Mouse (Mus musculus): Measurements from ENCODE around the gene Vipas39.
A peak's percentile ranks its signal among the peaks of the same experiment; 100 is the strongest.

The Vipas39 gene

GRCm38 (mm10) chr12:87253878-87254277 is 12.2 kb downstream of the Vipas39 start:
- H3K27me3 ChIP-seq (ENCODE audit: insufficient read depth, low read length) = no peaks in the 10 kb centered on the region
- no peak for TF ChIP-seq POU5F1 (IDR thresholded peaks at IDR 0.05; ENCODE audit: borderline replicate concordance, low read length)
- TF ChIP-seq CTCF (conservative IDR thresholded peaks at IDR 0.05; ENCODE audit: low read length) = no peak
- TF ChIP-seq NANOG (IDR thresholded peaks at IDR 0.05; ENCODE audit: borderline replicate concordance, low read length) = no peak
- no peaks in the 10 kb centered on the region for H3K9me3 ChIP-seq (ENCODE audit: low read length)
- H3K4me3 ChIP-seq (replicated peaks; ENCODE audit: low read length) = no peak overlapping the region
- H3K4me1 ChIP-seq (replicated peaks; ENCODE audit: low read depth, low read length) = peaks cover 15% of the 10 kb centered on the region
- peaks cover 92% of the 10 kb centered on the region for H3K36me3 ChIP-seq (ENCODE audit: insufficient read depth, low read length)

- Histone ChIP-seq H3K4me1 (replicated peaks; ENCODE audit: low read depth, low read length) (peaks cover 8% of the 10 kb centered on the region), H3K4me3 (replicated peaks; ENCODE audit: low read length) (no peak overlapping the region), H3K27me3 (ENCODE audit: insufficient read depth, low read length) (no peaks in the 10 kb centered on the region), H3K9me3 (ENCODE audit: low read length) (no peaks in the 10 kb centered on the region), H3K36me3 (ENCODE audit: insufficient read depth, low read length) (peaks cover 85% of the 10 kb centered on the region)
- no peak for TF ChIP-seq NANOG (IDR thresholded peaks at IDR 0.05; ENCODE audit: borderline replicate concordance, low read length)
- TF ChIP-seq CTCF (conservative IDR thresholded peaks at IDR 0.05; ENCODE audit: low read length) = no peak
- no peak for TF ChIP-seq POU5F1 (IDR thresholded peaks at IDR 0.05; ENCODE audit: borderline replicate concordance, low read length)
Observed at GRCm38 (mm10) chr12:87250161-87250560, 15.9 kb downstream of the Vipas39 start.

DNA sequence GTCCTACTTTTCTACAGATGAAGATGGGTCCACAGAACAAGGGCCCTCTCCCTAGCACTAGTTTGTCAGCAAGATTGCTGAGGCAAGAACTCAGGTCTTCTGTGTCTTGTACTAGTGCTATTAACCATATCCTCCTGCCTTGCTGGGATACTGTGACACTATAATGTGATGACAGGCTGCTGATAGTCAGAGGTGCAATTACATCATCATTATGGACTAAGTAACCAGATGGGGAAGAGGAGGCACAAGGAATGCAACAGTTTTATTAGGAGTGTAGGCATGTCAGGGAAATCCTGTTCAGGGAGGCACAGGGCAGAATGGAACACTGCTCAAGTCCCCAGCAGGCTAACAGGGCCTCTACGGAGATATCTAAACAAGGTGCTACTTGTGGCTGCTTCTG is 27.4 kb downstream of the Vipas39 start, which contains the start of gene Noxred1:
Gene Noxred1, minus strand, starts transcription at position 101 of the 400 bp plus-strand sequence.
- Histone ChIP-seq H3K4me1 (replicated peaks; ENCODE audit: low read depth, low read length) (no peaks in the 10 kb centered on the region), H3K4me3 (replicated peaks; ENCODE audit: low read length) (no peak within 1 kb of the TSS), H3K27me3 (ENCODE audit: insufficient read depth, low read length) (no peaks in the 10 kb centered on the region), H3K9me3 (ENCODE audit: low read length) (peaks cover 4% of the 10 kb centered on the region; the same call in 1 of the 2 replicates), H3K36me3 (ENCODE audit: insufficient read depth, low read length) (peaks cover 52% of the 10 kb centered on the region)
- TF ChIP-seq CTCF (conservative IDR thresholded peaks at IDR 0.05; ENCODE audit: low read length) (no peak), NANOG (IDR thresholded peaks at IDR 0.05; ENCODE audit: borderline replicate concordance, low read length) (no peak), POU5F1 (IDR thresholded peaks at IDR 0.05; ENCODE audit: borderline replicate concordance, low read length) (no peak)

DNA sequence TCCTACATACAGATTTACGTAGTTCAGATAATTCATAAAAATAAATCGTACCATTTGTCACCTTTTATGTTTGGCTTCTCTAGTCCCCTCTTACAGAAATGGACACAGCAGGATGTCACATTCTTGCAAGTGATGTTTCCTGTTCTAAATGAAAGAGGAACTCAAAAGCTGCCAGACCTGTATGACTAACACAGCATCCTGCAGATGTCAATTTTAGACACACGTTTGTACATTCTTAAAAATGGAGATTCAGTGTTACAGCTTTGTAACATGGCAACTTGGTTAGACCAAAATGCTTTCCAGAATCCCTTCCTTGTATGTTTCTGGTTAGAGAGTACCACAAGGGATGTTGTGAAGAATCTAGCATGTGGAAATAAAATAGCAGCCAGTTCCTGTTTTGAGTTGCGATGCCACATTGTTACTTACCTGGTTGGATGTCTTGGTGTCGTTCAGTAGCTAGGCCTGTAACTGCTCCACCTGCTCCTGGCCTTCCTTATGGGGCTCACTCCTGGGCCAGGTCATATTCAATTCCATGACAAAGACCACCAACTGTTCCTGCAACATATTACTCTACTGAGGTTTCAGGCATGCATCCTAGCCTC is 29.1 kb downstream of the Vipas39 start:
- H3K36me3 ChIP-seq (ENCODE audit: insufficient read depth, low read length) = peaks cover 38% of the 10 kb centered on the region
- no peaks in the 10 kb centered on the region for H3K27me3 ChIP-seq (ENCODE audit: insufficient read depth, low read length)
- TF ChIP-seq NANOG (IDR thresholded peaks at IDR 0.05; ENCODE audit: borderline replicate concordance, low read length) (no peak), CTCF (conservative IDR thresholded peaks at IDR 0.05; ENCODE audit: low read length) (no peak), POU5F1 (IDR thresholded peaks at IDR 0.05; ENCODE audit: borderline replicate concordance, low read length) (no peak)
- peaks cover 8% of the 10 kb centered on the region; the same call in 1 of the 2 replicates for H3K9me3 ChIP-seq (ENCODE audit: low read length)
- H3K4me1 ChIP-seq (replicated peaks; ENCODE audit: low read depth, low read length) = no peaks in the 10 kb centered on the region
- no peak overlapping the region for H3K4me3 ChIP-seq (replicated peaks; ENCODE audit: low read length)

GRCm38 (mm10) chr12:87230379-87230895 is 35.6 kb downstream of the Vipas39 start:
- no peak for TF ChIP-seq CTCF (conservative IDR thresholded peaks at IDR 0.05; ENCODE audit: low read length)
- no peak for TF ChIP-seq POU5F1 (IDR thresholded peaks at IDR 0.05; ENCODE audit: borderline replicate concordance, low read length)
- TF ChIP-seq NANOG (IDR thresholded peaks at IDR 0.05; ENCODE audit: borderline replicate concordance, low read length) = no peak

GRCm38 (mm10) chr12:87229633-87230032 is 36.4 kb downstream of the Vipas39 start:
- TF ChIP-seq POU5F1 (IDR thresholded peaks at IDR 0.05; ENCODE audit: borderline replicate concordance, low read length) = no peak
- peaks cover 4% of the 10 kb centered on the region; the same call in 1 of the 2 replicates for H3K9me3 ChIP-seq (ENCODE audit: low read length)

More at GRCm38 (mm10) chr12:87230379-87230895, 35.6 kb downstream of the Vipas39 start:
- Histone ChIP-seq H3K4me3 (replicated peaks; ENCODE audit: low read length) (no peak overlapping the region), H3K4me1 (replicated peaks; ENCODE audit: low read depth, low read length) (peaks cover 15% of the 10 kb centered on the region), H3K36me3 (ENCODE audit: insufficient read depth, low read length) (no peaks in the 10 kb centered on the region), H3K27me3 (ENCODE audit: insufficient read depth, low read length) (no peaks in the 10 kb centered on the region), H3K9me3 (ENCODE audit: low read length) (peaks cover 4% of the 10 kb centered on the region; the same call in 1 of the 2 replicates)

GRCm38 (mm10) chr12:87226801-87227200 is 39.3 kb downstream of the Vipas39 start:
- H3K27me3 ChIP-seq (ENCODE audit: insufficient read depth, low read length) = no peaks in the 10 kb centered on the region
- peaks cover 13% of the 10 kb centered on the region for H3K36me3 ChIP-seq (ENCODE audit: insufficient read depth, low read length)
- H3K4me1 ChIP-seq (replicated peaks; ENCODE audit: low read depth, low read length) = peaks cover 29% of the 10 kb centered on the region
- H3K9me3 ChIP-seq (ENCODE audit: low read length) = no peaks in the 10 kb centered on the region
- no peak overlapping the region for H3K4me3 ChIP-seq (replicated peaks; ENCODE audit: low read length)
- TF ChIP-seq NANOG (IDR thresholded peaks at IDR 0.05; ENCODE audit: borderline replicate concordance, low read length) (no peak), POU5F1 (IDR thresholded peaks at IDR 0.05; ENCODE audit: borderline replicate concordance, low read length) (no peak), CTCF (conservative IDR thresholded peaks at IDR 0.05; ENCODE audit: low read length) (peak; percentile 17; the same call in 1 of the 2 replicates)

More at GRCm38 (mm10) chr12:87229633-87230032, 36.4 kb downstream of the Vipas39 start:
- Histone ChIP-seq H3K27me3 (ENCODE audit: insufficient read depth, low read length) (no peaks in the 10 kb centered on the region), H3K36me3 (ENCODE audit: insufficient read depth, low read length) (no peaks in the 10 kb centered on the region), H3K4me3 (replicated peaks; ENCODE audit: low read length) (no peak overlapping the region), H3K4me1 (replicated peaks; ENCODE audit: low read depth, low read length) (peaks cover 22% of the 10 kb centered on the region)

- Histone ChIP-seq H3K27me3 (ENCODE audit: insufficient read depth, low read length) (no peaks in the 10 kb centered on the region), H3K4me3 (replicated peaks; ENCODE audit: low read length) (peak overlapping the region; percentile 82), H3K9me3 (ENCODE audit: low read length) (no peaks in the 10 kb centered on the region), H3K4me1 (replicated peaks; ENCODE audit: low read depth, low read length) (peaks cover 29% of the 10 kb centered on the region), H3K36me3 (ENCODE audit: insufficient read depth, low read length) (peaks cover 25% of the 10 kb centered on the region)
- TF ChIP-seq NANOG (IDR thresholded peaks at IDR 0.05; ENCODE audit: borderline replicate concordance, low read length) (no peak), CTCF (conservative IDR thresholded peaks at IDR 0.05; ENCODE audit: low read length) (no peak), POU5F1 (IDR thresholded peaks at IDR 0.05; ENCODE audit: borderline replicate concordance, low read length) (no peak)
Observed at GRCm38 (mm10) chr12:87224950-87225349, 41.1 kb downstream of the Vipas39 start.
